28 mouse cellular contexts compared by ENCODE assay signal in genomic region chr7:58757331-58757730, GRCm38 (mm10).
DNase-seq lines count a peak whose midpoint lies in the region; ATAC-seq and TF ChIP-seq lines count a peak whose summit lies in the region.
"Had no signal": no experiment of that assay in that cellular context is flagged by ENCODE, and none has a peak within 500 bp of the region (broad histone marks: within the 10 kb centered on the region; RNA-seq: fewer than 3 reads in every experiment).

No protein-coding gene starts in this region.

- H3K36me3 ChIP-seq in lung, embryonic 14.5 days (ENCODE audit: insufficient read depth), result no peaks in the 10 kb centered on the region
- no peaks in the 10 kb centered on the region for H3K36me3 ChIP-seq in myocyte (ENCODE audit: control insufficient read depth, insufficient read depth)
- H3K36me3 ChIP-seq: embryonic facial prominence, embryonic 10.5 days; embryonic facial prominence, embryonic 15.5 days; hindbrain, embryonic 12.5 days; intestine, embryonic 15.5 days; limb, embryonic 12.5 days; liver, embryonic 15.5 days; neural tube, embryonic 12.5 days had no signal

- no peak overlapping the region for H3K4me3 ChIP-seq in lung, embryonic 14.5 days (ENCODE audit: low read depth, low read length)
- H3K4me3 ChIP-seq in myocyte, result no peak overlapping the region
- H3K4me3 ChIP-seq: embryonic facial prominence, embryonic 10.5 days; embryonic facial prominence, embryonic 15.5 days; forebrain, embryonic 13.5 days; hindbrain, embryonic 12.5 days; intestine, embryonic 15.5 days; limb, embryonic 12.5 days; liver, embryonic 15.5 days; neural tube, embryonic 12.5 days had no signal

- ATAC-seq in lung, embryonic 14.5 days (ENCODE audit: insufficient read depth), result no peak; the same call in 1 of the 2 replicates
- ATAC-seq in Patski, result peak; percentile 93
- ATAC-seq: forebrain, embryonic 13.5 days; hindbrain, postnatal 0 days; intestine, embryonic 15.5 days; midbrain, embryonic 16.5 days had no signal

- TF ChIP-seq CTCF in lung, embryonic 14.5 days (IDR thresholded peaks at IDR 0.05; ENCODE audit: low read depth), result no peak
- TF ChIP-seq CTCF in Patski (IDR thresholded peaks at IDR 0.05), result no peak

- CTCF ChIA-PET in Patski (lab: Charles Lee), result interaction anchor here (1.5 kb wide), 1 partner anchor 82 kb away, joined by 3 read pairs; no protein-coding TSS in a partner anchor

- no peaks in the 10 kb centered on the region for H3K4me1 ChIP-seq in lung, embryonic 14.5 days (ENCODE audit: insufficient read depth)
- H3K4me1 ChIP-seq: embryonic facial prominence, embryonic 10.5 days; embryonic facial prominence, embryonic 15.5 days; forebrain, embryonic 13.5 days; hindbrain, embryonic 12.5 days; intestine, embryonic 15.5 days; limb, embryonic 12.5 days; liver, embryonic 15.5 days; neural tube, embryonic 12.5 days had no signal

- WGBS in lung, embryonic 14.5 days, result 49% methylated on average over 2 of the region's 2 CpGs

- H3K9me3 ChIP-seq in lung, embryonic 14.5 days (ENCODE audit: low read depth, low read length), result no peaks in the 10 kb centered on the region
- H3K9me3 ChIP-seq: embryonic facial prominence, embryonic 10.5 days; embryonic facial prominence, embryonic 15.5 days; forebrain, embryonic 13.5 days; hindbrain, embryonic 12.5 days; intestine, embryonic 15.5 days; limb, embryonic 12.5 days; liver, embryonic 15.5 days; neural tube, embryonic 12.5 days had no signal

- POLR2A ChIA-PET in Patski (lab: Charles Lee), result no interaction called here

- DNase-seq in lung, embryonic 14.5 days, result peak; percentile 47
- no peak for DNase-seq in lung, postnatal 14 days
- DNase-seq in 416B (ENCODE audit: low read depth) (peak; percentile 46), Patski (ENCODE audit: low read depth, low spot score) (no peak)
- no peak for DNase-seq in adrenal gland, postnatal 4 days (ENCODE audit: low spot score in 2 of 2)
- DNase-seq in kidney, adult 8-10 months, result no peak
- DNase-seq: adrenal gland, postnatal 25 days; cerebellum, adult 18-20 months; cerebellum, postnatal 14 days; heart, postnatal 36 days; kidney, adult 9 months; kidney, postnatal 14 days; layer of hippocampus, adult 9-11 months; right cerebral cortex, adult 18-20 months had no signal

- no peaks in the 10 kb centered on the region for H3K79me2 ChIP-seq in myocyte (ENCODE audit: control insufficient read depth, insufficient read depth)

- no peak overlapping the region for H3K4me2 ChIP-seq in lung, embryonic 14.5 days
- H3K4me2 ChIP-seq in myocyte (ENCODE audit: low read depth), result no peak overlapping the region
- H3K4me2 ChIP-seq: embryonic facial prominence, embryonic 15.5 days; forebrain, embryonic 13.5 days; heart, embryonic 11.5 days; hindbrain, embryonic 12.5 days; intestine, embryonic 15.5 days; limb, embryonic 12.5 days; liver, embryonic 15.5 days; midbrain, embryonic 11.5 days; neural tube, embryonic 12.5 days had no signal

- H3K27me3 ChIP-seq in lung, embryonic 14.5 days (ENCODE audit: insufficient read depth, low read length), result no peaks in the 10 kb centered on the region
- H3K27me3 ChIP-seq in Patski (no peaks in the 10 kb centered on the region), myocyte (ENCODE audit: control insufficient read depth, insufficient read depth, insufficient read length) (no peaks in the 10 kb centered on the region)
- H3K27me3 ChIP-seq: CH12.LX; embryonic facial prominence, embryonic 15.5 days; forebrain, embryonic 13.5 days; hindbrain, embryonic 12.5 days; intestine, embryonic 15.5 days; limb, embryonic 12.5 days; liver, embryonic 15.5 days; neural tube, embryonic 12.5 days had no signal

- no peak for TF ChIP-seq POLR2A in myocyte (IDR thresholded peaks at IDR 0.05; ENCODE audit: insufficient read length, low read depth)

- in situ Hi-C loops in Patski (cut with MboI; ENCODE audit: low pct_unique_long_range_greater_than_20kb), result no loop called here

- H3K27ac ChIP-seq in lung, embryonic 14.5 days (ENCODE audit: low read depth), result no peak overlapping the region
- H3K27ac ChIP-seq: embryonic facial prominence, embryonic 10.5 days; embryonic facial prominence, embryonic 15.5 days; forebrain, embryonic 13.5 days; hindbrain, embryonic 12.5 days; hindbrain, postnatal 0 days; intestine, embryonic 15.5 days; limb, embryonic 12.5 days; liver, embryonic 15.5 days; neural tube, embryonic 12.5 days had no signal

- H3K9ac ChIP-seq in lung, embryonic 14.5 days, result no peak overlapping the region
- H3K9ac ChIP-seq: embryonic facial prominence, embryonic 15.5 days; forebrain, embryonic 13.5 days; hindbrain, embryonic 12.5 days; intestine, embryonic 15.5 days; limb, embryonic 12.5 days; liver, embryonic 15.5 days; neural tube, embryonic 12.5 days had no signal

- H3ac ChIP-seq in myocyte (ENCODE audit: control insufficient read depth, insufficient read length), result no peak overlapping the region

TF ChIP-seq in myocyte, 11 proteins besides CTCF, POLR2A, EP300 and RAD21:
- TF ChIP-seq CEBPB (IDR thresholded peaks at IDR 0.05; ENCODE audit: insufficient read depth, poor library complexity, severe bottlenecking), result peak; percentile 70
- TF ChIP-seq POLR2AphosphoS2 (IDR thresholded peaks at IDR 0.05; ENCODE audit: insufficient read length, low read depth), result no peak
TF ChIP-seq in myocyte: peak in this region for 1.

Comparison
In these comparisons a context has a peak if more than half of its experiments do, and no peak if none do; other contexts are left out.
1. DNase-seq: peak in lung, embryonic 14.5 days (single experiment) and 416B (single experiment); none in lung, postnatal 14 days (single experiment), Patski (single experiment), adrenal gland, postnatal 4 days (0 of 2) and kidney, adult 8-10 months (0 of 2).